Mouse (Mus musculus) mature B cell (primary cell): ENCODE data around the gene Helz.
"Not testable (repeated sequence)": the region's sequence is repeated elsewhere in the genome, so short reads cannot be mapped to it uniquely, and the experiment has no call there.

ENCODE experiments used
- in situ Hi-C: fragments of 300-500 bp; cut with MboI; formaldehyde crosslinking; loops from 2 replicates; pipeline ENCODE4 v1.14.3; 2019

Gene Helz

DNA sequence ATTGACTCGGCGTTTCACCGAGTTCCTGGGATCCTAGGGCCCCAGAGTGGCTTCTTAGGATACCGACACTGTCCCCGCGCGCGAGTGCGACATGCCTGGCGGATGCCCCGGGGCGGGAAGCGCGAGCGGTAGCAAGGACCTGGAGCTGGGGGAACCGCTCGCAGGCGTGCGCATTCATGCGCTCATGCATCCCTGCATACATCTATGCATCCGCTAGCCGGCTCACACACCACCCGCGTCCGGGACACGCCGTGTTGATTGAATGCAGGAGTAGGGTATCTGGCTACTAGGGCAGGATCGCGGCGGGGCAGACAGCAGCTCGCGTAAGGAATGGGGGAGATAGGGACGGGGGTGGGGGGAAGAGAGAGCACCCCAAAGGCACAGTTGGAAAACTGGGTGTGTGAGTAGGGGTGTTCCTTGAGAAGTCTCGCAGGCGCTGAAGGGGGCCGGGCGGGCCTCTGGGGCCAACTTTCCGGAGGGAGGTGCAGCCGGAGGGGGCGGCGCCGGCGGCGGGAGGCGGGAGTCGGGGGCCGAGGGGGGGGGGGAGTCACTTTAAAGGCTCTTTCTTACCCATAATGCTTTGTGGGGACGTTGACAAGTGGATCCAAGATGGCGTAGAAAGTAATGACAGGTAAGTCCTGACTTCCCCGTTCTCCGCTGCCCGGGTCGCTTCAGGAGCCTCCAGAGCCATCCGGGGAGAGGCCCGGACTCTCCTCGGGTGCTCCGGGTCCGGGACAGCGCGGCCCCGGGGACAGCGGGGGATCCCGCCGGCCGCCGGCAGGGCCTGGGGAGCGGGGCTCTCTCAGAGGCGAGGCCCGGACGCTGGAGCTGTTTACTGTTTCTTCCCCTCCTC is at the start of gene Helz:
Gene Helz, plus strand, starts transcription at position 580 of the 853 bp plus-strand sequence.
- in situ Hi-C loops, result no loop called here

- in situ Hi-C loops, result no loop called here
These were observed 44.9 kb upstream of the Helz start for GRCm38 (mm10) chr11:107502801-107503200.

GRCm38 (mm10) chr11:107504364-107504763 is 43.4 kb upstream of the Helz start:
- in situ Hi-C loops, result not testable (repeated sequence)

DNA sequence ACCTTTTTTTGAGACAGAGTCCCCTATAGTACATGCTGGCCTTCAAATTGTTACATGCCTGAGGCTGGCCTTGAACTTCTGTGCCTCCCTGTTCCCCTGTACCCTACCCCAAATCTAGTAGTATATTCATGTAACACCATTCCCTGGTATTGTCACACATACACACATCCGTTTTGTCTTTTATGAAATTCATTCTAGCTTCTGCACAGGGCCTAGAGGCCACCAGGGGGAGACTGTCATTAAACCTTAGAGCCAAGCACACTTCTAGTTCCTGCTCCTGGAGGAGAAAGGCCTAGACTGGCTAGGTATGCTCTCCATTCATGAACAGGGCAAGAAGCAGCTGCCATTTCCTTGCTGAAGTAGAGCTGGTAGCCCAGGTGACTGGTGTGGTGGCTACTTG is 41.5 kb upstream of the Helz start:
- in situ Hi-C loops, result no loop called here

GRCm38 (mm10) chr11:107509631-107510338 is 37.9 kb upstream of the Helz start:
- in situ Hi-C loops, result no loop called here

DNA sequence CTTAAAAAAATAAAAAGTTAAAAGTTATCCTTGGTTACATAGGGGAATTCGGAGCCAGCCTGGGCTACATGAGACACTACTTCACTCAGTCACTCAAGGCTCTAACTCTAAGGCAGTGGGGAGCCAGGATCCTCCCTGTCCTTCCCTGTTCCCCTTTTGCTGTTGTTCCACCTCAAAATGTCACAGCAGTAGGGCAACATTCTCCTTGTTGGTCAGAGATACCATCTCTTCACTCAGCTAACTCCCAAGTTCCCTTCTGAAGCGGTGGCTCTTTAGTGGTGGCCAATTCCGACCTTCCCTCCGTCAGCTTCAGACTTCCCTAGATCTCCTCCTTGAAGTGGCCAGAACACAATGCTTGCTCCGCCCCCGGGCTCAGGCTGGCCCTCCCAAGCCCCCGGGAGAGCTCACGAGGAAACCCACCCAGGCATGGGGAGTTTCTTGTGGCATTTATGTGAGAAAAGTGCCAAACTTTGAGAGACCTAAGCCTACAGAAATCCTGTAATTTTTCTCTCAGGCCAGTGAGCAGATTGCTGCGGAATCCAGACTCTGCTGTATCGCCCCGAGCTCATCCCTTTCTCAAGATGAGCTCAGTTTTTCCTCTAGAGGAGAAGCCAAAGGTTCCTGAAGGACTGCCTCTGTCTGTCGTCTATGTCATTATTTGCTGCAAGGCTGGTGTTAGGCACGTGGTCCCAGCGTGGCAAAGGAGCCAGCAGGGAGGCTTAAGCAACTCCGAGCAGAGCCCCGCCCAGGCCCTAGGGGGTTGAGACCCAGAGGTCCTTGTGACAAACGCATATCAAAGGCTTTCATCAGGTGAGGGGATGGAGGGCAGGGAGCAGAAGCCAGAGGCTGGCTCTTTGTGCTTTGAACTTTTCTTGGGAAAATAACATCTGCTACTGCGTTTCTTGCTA is 37.1 kb upstream of the Helz start:
- in situ Hi-C loops, result no loop called here

GRCm38 (mm10) chr11:107511954-107512353 is 35.8 kb upstream of the Helz start:
- in situ Hi-C loops, result not testable (repeated sequence)

GRCm38 (mm10) chr11:107513047-107513446 is 34.7 kb upstream of the Helz start:
- in situ Hi-C loops, result no loop called here

- in situ Hi-C loops, result no loop called here
These were observed 31.3 kb upstream of the Helz start for GRCm38 (mm10) chr11:107516387-107516786.

DNA sequence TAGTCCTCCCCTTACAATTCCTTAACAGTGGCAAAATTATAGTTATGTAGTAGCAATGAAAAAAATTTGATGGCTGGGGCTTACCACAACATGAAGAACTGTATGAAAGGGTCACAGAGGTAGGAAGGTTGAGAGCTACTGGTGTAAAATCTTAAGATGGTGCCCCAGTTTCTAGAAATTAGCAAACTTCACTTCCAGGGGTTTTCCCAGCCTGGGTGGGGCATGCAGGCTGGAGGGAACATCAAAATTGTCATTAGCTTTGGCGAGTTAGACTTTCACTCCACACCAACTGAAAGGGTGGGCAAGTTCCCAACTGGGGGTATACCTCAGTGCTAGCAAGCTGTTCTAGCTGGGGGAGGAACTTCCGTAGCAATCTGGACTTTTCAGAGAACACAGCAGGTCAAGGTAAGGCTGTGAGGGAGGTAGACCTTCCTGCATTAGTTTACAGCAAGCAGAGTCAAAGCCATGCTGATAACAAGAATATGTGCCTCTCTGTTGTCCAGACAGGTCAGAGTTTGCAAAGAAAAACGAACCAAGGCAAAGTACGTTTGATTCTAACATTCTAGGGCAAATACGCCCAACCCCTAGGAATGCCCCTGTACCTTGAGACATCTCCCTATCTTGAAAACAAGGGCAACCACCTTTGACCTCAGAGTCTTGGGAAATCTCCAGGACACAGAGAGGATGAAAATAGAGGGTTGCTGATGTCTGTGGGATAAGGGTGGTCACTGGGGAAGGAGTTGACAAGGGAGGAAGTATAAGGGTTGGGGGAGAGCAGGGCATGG is 28.9 kb upstream of the Helz start:
- in situ Hi-C loops, result no loop called here

- in situ Hi-C loops, result no loop called here
These were observed 26.6 kb upstream of the Helz start for GRCm38 (mm10) chr11:107521153-107521552.

DNA sequence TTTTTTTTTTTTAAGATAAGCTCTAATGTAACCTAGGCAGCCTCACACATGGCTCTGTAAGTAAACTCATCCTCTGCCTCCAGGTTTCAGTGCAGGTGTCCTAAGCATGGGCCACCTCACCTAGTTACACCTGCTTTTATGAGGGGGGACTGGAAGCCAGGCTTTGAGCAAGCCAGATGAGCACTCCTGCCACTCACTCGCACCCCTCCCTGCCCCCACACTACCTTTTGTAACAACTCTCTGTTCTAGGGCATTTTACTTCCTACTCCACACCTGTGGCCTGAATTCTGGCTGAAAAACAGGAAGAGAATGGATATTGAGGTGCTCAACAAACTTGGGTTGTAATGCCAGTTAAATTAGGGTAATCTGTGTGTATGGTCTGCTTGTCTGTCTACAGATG is 22.8 kb upstream of the Helz start:
- in situ Hi-C loops, result no loop called here

GRCm38 (mm10) chr11:107527632-107528031 is 20.1 kb upstream of the Helz start:
- in situ Hi-C loops, result no loop called here

DNA sequence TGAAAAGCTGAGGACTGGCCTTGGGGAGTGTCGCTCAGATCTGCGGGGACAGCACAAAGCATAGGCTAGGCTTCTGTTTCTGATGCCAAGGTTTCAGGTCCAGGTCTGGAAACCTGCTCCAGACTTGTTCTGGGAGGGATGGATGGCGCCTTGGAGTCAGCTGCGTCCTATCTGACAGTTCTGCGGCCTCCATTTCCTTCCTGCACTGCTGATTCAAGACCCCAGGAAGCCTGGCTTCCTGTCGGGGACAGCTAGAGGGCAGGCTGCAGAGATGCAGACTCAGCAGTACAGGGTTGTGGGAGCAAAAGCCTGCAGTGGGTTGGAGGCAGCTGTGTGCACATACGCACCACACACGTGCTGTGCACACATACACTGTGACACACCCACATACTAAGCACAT is 18.4 kb upstream of the Helz start:
- in situ Hi-C loops, result no loop called here

- in situ Hi-C loops, result no loop called here
These were observed 16.3 kb upstream of the Helz start for GRCm38 (mm10) chr11:107531445-107531844.

DNA sequence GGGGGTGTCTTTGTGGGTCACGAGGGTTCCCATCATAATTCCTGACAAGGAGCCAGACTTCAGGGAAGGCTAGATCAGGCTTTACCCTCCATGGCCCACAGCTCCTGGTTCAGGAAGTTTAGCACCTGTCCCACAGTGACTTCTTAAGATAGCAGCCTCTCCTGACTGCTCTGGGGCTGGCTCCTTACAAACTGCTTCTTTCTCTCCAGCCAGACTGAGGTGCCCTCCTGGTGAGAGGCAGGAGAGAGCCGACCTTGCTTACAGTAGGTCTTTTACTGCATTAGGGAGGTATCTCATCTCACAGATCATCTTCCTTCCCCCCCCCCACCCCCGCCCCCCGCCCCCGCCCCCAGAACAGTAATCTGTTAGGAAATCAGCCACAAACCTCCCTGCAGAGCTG is 15.5 kb upstream of the Helz start:
- in situ Hi-C loops, result no loop called here

DNA sequence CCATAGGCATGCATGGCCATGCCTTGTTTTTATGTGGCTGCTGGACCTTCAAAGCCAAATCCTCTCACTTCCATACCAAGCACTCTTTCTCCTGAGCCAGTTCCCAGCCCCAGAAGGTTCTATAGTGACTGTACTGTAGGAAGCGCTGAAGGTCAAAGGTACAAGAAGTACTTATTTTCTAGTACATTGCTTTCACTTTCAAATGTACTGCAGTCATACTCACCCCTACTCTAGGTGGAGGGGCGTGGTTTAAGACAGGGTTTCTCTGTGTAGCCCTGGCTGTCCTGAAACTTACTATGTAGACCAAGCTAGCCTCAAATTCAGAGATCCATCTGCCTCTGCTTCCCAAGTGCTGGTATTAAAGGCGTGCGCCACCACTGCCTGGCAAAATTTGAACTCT is 8.7 kb upstream of the Helz start:
- in situ Hi-C loops, result no loop called here

GRCm38 (mm10) chr11:107540339-107540738 is 7.4 kb upstream of the Helz start:
- in situ Hi-C loops, result no loop called here

GRCm38 (mm10) chr11:107545747-107546476 is 1.8 kb upstream of the Helz start:
- in situ Hi-C loops, result no loop called here

GRCm38 (mm10) chr11:107546667-107547301 is 946 bp upstream of the Helz start:
- in situ Hi-C loops, result no loop called here
